Comparison of ENCODE assay signal across 20 mouse cellular contexts in the genomic region with DNA sequence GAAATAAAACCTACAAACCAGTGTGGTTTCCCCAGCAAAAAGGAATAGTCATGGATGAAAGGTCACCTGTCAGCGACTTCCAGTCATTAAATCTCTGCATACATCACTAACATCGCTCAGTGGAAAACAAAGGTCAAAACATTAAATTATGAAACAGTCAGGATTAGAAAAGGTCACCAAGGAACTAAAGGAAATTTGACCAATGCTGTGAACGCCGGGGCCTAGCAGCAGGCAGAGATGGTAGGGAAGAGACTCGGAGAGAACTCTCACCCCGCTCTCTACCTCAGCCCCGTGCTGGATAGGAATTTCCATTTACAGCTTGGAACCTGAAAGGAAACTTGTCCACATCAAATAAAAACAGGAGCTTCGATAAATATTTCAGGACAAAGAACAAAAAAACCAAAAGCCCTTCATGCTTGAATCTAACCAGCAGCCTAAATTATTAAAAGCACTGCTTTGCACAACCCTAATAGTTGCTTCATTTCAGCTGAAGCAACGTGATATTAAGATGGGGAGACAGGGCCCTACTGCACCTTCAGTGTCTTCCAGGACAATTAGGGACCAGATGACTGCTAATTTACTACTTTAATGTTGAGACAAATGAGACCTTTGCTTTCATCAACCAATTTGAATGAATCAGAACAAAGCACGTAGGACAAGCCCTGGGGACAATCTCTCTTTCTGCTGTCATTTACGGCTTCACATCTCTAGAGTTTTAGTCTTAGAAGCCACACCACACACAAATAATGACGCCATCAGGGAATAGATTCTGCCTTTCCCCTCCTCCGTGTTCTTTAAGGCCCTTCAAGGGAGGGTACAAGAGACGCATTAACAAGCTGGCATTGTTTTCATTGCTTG.
A peak's percentile ranks its signal among the peaks of the same experiment; 100 is the strongest.
DNase-seq lines count a peak whose midpoint lies in the region; ATAC-seq lines count a peak whose summit lies in the region.
"Had no signal": no experiment of that assay in that cellular context is flagged by ENCODE, and none has a peak within 500 bp of the region (broad histone marks: within the 10 kb centered on the region; RNA-seq: fewer than 3 reads in every experiment).

No protein-coding gene starts in this region.

- WGBS in hindbrain, embryonic 13.5 days, result 51% methylated on average over 14 of the region's 14 CpGs
- WGBS in hindbrain, embryonic 11.5 days, result 70% methylated on average over 14 of the region's 14 CpGs
- WGBS in midbrain, embryonic 13.5 days, result 55% methylated on average over 14 of the region's 14 CpGs

- no peak for ATAC-seq in hindbrain, embryonic 13.5 days (ENCODE audit: low FRiP score)
- no peak for ATAC-seq in hindbrain, embryonic 11.5 days (ENCODE audit: low FRiP score)
- ATAC-seq in midbrain, embryonic 13.5 days, result peak; percentile 78

- H3K9me3 ChIP-seq in hindbrain, embryonic 13.5 days, result no peaks in the 10 kb centered on the region
- H3K9me3 ChIP-seq in hindbrain, embryonic 11.5 days (ENCODE audit: control insufficient read depth, low read length), result no peaks in the 10 kb centered on the region
- no peaks in the 10 kb centered on the region for H3K9me3 ChIP-seq in midbrain, embryonic 13.5 days
- H3K9me3 ChIP-seq: heart, embryonic 12.5 days; kidney, embryonic 15.5 days; limb, embryonic 13.5 days; liver, embryonic 15.5 days; megakaryocyte, embryonic 14.5 days had no signal

- intact Hi-C loops in left cerebral cortex, postnatal 10 days (cut with DNase I), result no loop called here

- H3K4me1 ChIP-seq in hindbrain, embryonic 13.5 days (replicated peaks), result peaks cover 27% of the 10 kb centered on the region
- no peaks in the 10 kb centered on the region for H3K4me1 ChIP-seq in hindbrain, embryonic 11.5 days (replicated peaks; ENCODE audit: control insufficient read depth, insufficient read depth, low read length)
- peaks cover 30% of the 10 kb centered on the region for H3K4me1 ChIP-seq in midbrain, embryonic 13.5 days (replicated peaks)
- H3K4me1 ChIP-seq: heart, embryonic 12.5 days; limb, embryonic 13.5 days; liver, embryonic 15.5 days had no signal

- H3K27me3 ChIP-seq in hindbrain, embryonic 13.5 days, result no peaks in the 10 kb centered on the region
- no peaks in the 10 kb centered on the region for H3K27me3 ChIP-seq in hindbrain, embryonic 11.5 days (ENCODE audit: control insufficient read depth, insufficient read depth, low read length)
- no peaks in the 10 kb centered on the region for H3K27me3 ChIP-seq in midbrain, embryonic 13.5 days
- H3K27me3 ChIP-seq: heart, embryonic 12.5 days; kidney, embryonic 15.5 days; limb, embryonic 13.5 days; liver, embryonic 15.5 days; megakaryocyte, embryonic 14.5 days had no signal

- no peak overlapping the region for H3K9ac ChIP-seq in hindbrain, embryonic 13.5 days
- no peak overlapping the region for H3K9ac ChIP-seq in hindbrain, embryonic 11.5 days (ENCODE audit: low read depth, low read length)
- no peak overlapping the region for H3K9ac ChIP-seq in midbrain, embryonic 13.5 days (replicated peaks)
- H3K9ac ChIP-seq: heart, embryonic 12.5 days; kidney, embryonic 15.5 days; limb, embryonic 13.5 days; liver, embryonic 15.5 days had no signal

- no peak for DNase-seq in hindbrain, embryonic 11.5 days (ENCODE audit: low spot score)
- peak; percentile 39 for DNase-seq in retina, postnatal 1 day
- DNase-seq in retina, embryonic 14.5 days (ENCODE audit: low spot score), result no peak
- DNase-seq in spleen, postnatal 36 days (ENCODE audit: low spot score in 2 of 2), result no peak
- DNase-seq in left cerebral cortex, postnatal 10 days (ENCODE audit: extremely low spot score in 1 of 2, low spot score in 2 of 2), result no peak
- DNase-seq: cerebellum, adult 11-12 months; cerebellum, postnatal 36 days; gastrocnemius, postnatal 25 days; layer of hippocampus, adult 9-11 months; lung, postnatal 10 days; right cerebral cortex, postnatal 14 days had no signal

- H3K27ac ChIP-seq in hindbrain, embryonic 13.5 days, result peak overlapping the region; percentile 27; the same call in 1 of the 2 replicates
- H3K27ac ChIP-seq in hindbrain, embryonic 11.5 days (ENCODE audit: low read depth, low read length), result no peak overlapping the region
- H3K27ac ChIP-seq in midbrain, embryonic 13.5 days, result peak overlapping the region; percentile 68
- H3K27ac ChIP-seq: kidney, embryonic 15.5 days; limb, embryonic 13.5 days; liver, embryonic 15.5 days; stomach, postnatal 0 days had no signal

- no peak overlapping the region for H3K4me3 ChIP-seq in hindbrain, embryonic 13.5 days
- no peak overlapping the region for H3K4me3 ChIP-seq in hindbrain, embryonic 11.5 days (ENCODE audit: low read depth, low read length)
- H3K4me3 ChIP-seq in midbrain, embryonic 13.5 days (replicated peaks), result no peak overlapping the region
- H3K4me3 ChIP-seq: erythroblast, embryonic 14.5 days; heart, embryonic 12.5 days; kidney, embryonic 15.5 days; limb, embryonic 13.5 days; liver, embryonic 15.5 days; megakaryocyte, embryonic 14.5 days had no signal

- no peaks in the 10 kb centered on the region for H3K36me3 ChIP-seq in hindbrain, embryonic 13.5 days
- H3K36me3 ChIP-seq in hindbrain, embryonic 11.5 days (ENCODE audit: control insufficient read depth, insufficient read depth, low read length), result no peaks in the 10 kb centered on the region
- no peaks in the 10 kb centered on the region for H3K36me3 ChIP-seq in midbrain, embryonic 13.5 days
- H3K36me3 ChIP-seq: heart, embryonic 12.5 days; kidney, embryonic 15.5 days; limb, embryonic 13.5 days; liver, embryonic 15.5 days had no signal

- no peak overlapping the region for H3K4me2 ChIP-seq in hindbrain, embryonic 13.5 days
- no peak overlapping the region for H3K4me2 ChIP-seq in hindbrain, embryonic 11.5 days (replicated peaks; ENCODE audit: low read depth, low read length)
- no peak overlapping the region for H3K4me2 ChIP-seq in midbrain, embryonic 13.5 days (replicated peaks)
- H3K4me2 ChIP-seq: heart, embryonic 12.5 days; kidney, embryonic 15.5 days; limb, embryonic 13.5 days; liver, embryonic 15.5 days had no signal
